Mouse (Mus musculus) embryonic fibroblast, embryonic 13.5 days (primary cell): ENCODE data around the gene Hspbap1.

Experiments used
- CTCF ChIP-seq: IDR thresholded peaks from 2 replicates; pipeline ENCODE4 v1.5.1; 2011; ENCODE audit warnings: mild to moderate bottlenecking, control low read depth, low read length, moderate library complexity, borderline replicate concordance; ENCODE audit not compliant: insufficient read depth
- POLR2A ChIP-seq: IDR thresholded peaks from 2 replicates; pipeline ENCODE4 v1.6.1; 2011; ENCODE audit warnings: low read depth, mild to moderate bottlenecking, control low read depth, low read length, moderate library complexity

GRCm38 (mm10) chr16:35874416-35874815, 104.2 kb downstream of the Hspbap1 start:
- peak; percentile 35; the same call in 1 of the 2 replicates for TF ChIP-seq CTCF
- TF ChIP-seq POLR2A = no peak
